Mouse (Mus musculus): Measurements from ENCODE around the gene Vwa8.

Vwa8 gene

GRCm38 (mm10) chr14:79186976-79187375, 338.1 kb downstream of the Vwa8 start:
- DNase-seq = no peak

DNA sequence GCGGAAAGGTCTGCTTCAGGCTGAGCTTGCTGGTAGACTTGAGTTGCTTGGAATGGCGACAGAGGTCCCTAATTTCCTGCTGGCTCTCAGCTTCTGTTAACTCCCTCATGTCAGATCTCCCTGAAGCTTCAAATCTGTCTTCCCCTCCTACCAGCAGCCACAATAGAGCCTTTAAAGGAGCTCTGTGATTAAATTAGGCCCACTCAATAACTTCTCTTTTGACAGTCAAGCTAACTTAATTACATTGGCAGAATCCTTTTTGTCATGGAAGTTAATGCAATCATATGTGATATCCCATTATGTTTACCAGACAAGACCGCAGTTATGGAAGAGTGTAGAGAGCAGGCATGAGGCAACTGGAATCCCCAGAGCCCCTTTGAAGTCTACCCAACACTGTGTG, 347.9 kb downstream of the Vwa8 start:
- DNase-seq = peak in 1 of 2 experiments; percentile 5

- no peak for DNase-seq
Measured at GRCm38 (mm10) chr14:79198066-79198465, 349.2 kb downstream of the Vwa8 start.

DNA sequence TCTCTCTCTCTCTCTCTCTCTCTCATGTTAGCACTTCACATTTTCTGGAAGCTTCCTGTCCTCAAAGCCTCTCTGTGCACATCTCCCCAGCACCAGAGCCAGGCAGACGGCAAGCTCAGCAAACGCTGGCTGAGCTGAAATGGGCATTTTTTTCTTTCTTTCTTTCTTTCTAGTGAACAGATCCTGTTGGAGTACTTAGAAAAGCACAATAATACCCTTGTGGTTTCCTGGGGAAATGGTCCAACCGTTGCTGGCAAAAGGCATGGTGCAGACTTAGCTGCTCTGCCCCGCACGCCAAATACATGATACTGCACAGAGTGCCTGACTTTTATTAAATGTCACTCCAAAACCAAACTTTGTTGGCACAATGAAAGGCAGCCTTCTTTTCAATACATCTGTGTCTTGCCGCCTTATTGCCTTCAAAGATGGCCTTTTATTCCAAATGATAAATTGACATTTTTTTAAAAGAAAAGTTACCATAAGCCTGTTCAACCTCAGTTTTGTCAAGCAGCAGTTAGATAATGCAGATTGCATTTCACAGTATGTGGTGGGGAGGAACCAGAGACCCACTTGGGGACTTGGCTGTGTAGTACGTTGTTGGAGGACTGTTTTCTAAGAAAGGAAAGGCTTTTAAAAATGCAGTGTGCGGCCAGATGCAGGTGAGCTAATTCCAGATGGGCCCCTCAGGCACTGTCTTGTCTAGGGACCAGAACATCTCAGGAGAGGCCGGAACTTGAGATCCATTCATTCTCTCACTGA, 351.5 kb downstream of the Vwa8 start:
- no peak for DNase-seq

DNA sequence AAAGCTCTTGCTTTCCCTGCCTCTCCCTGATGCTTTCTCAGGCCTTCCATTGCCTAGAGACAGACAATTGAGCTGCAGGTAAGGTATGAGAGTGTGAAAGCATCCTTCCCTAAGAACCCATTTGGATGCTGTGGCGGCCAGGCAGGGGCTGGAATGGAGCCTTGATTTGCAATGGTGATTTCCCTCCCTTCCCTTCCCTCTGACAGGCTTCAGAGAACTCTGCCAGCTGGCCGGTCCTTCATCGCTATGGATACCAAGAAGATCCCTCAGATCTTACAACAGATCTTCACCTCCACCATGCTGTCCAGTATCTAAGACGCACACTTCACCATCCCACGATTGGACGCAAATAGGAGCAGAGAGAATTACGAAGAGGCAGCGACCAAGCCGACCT, 352.0 kb downstream of the Vwa8 start:
- DNase-seq = no peak

GRCm38 (mm10) chr14:79202722-79203362, 354.0 kb downstream of the Vwa8 start:
- peak in 1 of 2 experiments; percentile 4 for DNase-seq

DNA sequence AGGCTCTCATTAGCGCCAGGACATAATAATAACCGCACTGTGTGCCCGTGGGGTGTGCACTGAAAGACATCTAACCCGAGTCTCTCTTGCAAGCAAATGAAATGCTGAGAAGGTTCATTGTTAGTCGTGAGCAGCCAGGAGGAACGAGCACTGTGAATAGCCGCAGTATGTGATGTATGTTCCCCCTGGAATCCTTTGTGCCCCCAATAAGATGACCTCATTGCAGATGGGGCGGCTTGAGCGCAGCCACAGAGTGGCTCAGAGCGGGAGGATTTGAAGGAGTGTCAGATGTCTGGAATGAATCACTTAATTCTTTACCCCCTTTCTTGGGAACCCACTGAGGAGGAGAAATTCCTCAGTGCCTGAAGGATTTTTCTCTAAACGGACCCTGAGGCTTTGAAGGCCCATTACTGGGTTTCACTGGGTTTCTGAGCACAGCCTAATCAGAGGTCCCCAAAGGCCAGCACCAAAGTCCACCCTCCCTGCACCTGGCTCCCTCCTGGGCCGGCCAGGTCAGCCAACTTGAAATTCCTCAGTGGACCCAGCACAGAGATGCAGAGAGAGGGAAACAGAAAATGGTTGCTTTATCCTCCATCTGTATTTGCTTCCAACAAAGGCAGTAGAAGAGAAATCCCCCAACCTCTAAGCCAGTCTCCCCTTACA, 354.8 kb downstream of the Vwa8 start:
- DNase-seq = no peak

- peak; percentile 7 to 64 for DNase-seq
Measured at GRCm38 (mm10) chr14:79204866-79205265, 356.0 kb downstream of the Vwa8 start.

DNA sequence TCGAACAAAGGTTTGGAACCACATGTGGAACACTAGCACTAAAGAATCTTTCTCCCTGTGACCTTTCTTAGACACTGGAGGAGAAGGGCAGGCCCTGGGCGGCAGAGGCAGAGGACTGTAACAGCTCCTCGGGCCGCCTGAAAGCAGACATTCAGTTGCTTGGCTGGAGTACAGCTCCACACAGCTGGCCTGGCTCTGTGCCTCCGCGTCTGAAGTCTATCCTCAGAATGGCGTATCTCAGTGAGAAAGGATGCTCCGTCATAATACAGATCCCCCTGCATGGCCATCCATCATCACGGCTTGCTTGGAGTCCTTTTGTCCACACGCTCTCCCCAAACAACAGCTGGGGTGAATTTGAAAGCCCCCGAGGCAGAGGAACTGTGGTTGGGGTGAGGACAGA, 357.4 kb downstream of the Vwa8 start:
- peak; percentile 77 to 89 for DNase-seq

- peak in 1 of 2 experiments; percentile 3 for DNase-seq
Measured at GRCm38 (mm10) chr14:79208468-79208867, 359.6 kb downstream of the Vwa8 start.

- no peak for DNase-seq
Measured at GRCm38 (mm10) chr14:79209813-79210212, 361.0 kb downstream of the Vwa8 start.

- DNase-seq = peak in 1 of 2 experiments; percentile 3
Measured at GRCm38 (mm10) chr14:79212380-79212991, 363.6 kb downstream of the Vwa8 start.

- DNase-seq = no peak
Measured at GRCm38 (mm10) chr14:79214129-79214528, 365.3 kb downstream of the Vwa8 start.

DNA sequence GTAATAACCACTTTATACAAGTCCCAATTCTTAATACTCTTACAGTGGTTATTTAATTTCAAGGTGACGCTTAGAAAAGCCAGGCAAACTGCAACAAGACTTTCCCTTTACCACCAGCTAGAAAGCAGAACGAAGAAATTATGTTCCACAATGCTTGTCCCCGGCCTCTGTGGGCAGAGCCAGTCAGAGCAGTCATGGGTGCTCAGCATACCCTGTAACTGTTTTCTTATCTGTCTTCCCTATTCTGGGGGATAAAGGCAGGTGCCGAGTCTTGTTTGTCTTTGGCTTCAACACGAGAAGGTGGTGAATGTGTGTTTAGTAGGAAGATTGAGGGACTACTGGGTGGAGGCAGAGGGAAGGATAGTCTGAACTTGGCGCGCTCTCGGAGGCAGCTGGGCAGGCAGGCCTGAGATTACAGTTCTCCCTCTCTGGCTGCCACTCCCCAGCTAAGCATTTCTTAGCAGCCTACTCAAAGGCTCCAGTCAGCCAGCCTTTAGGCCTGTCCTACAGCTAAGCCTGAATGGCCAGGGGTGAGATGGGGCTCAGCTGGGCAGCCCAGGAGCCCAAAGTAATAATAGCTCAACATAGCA, 365.9 kb downstream of the Vwa8 start:
- DNase-seq = peak in 1 of 2 experiments; percentile 43

GRCm38 (mm10) chr14:79216366-79216765, 367.5 kb downstream of the Vwa8 start:
- DNase-seq = no peak

GRCm38 (mm10) chr14:79223431-79224036, 374.7 kb downstream of the Vwa8 start:
- peak in 1 of 2 experiments; percentile 3 for DNase-seq

- no peak for DNase-seq
Measured at GRCm38 (mm10) chr14:79225458-79225857, 376.6 kb downstream of the Vwa8 start.

GRCm38 (mm10) chr14:79226056-79226455, 377.2 kb downstream of the Vwa8 start:
- peak in 1 of 2 experiments; percentile 48 for DNase-seq

DNA sequence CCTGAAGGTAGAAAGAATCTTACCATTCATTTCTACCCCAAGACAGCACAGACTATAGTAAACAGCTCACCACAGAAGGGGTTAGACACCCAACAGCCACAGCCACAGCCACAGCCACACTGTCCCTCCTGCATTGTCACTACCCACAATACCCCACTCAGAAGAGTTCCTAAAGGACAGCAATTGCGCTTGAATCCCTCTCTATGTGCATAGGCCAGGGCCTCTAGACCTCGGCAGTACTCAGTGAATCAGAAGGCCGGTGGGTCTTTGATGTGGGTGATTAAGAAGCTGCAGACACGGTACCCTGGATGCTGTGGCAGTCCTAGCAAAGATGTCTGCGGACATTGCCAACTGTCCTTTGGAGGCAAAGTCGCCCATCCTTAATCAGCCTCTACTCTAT, 377.9 kb downstream of the Vwa8 start:
- no peak for DNase-seq

GRCm38 (mm10) chr14:79227955-79228354, 379.1 kb downstream of the Vwa8 start:
- DNase-seq = no peak

GRCm38 (mm10) chr14:79231677-79232076, 382.8 kb downstream of the Vwa8 start:
- no peak for DNase-seq

GRCm38 (mm10) chr14:79233697-79234096, 384.8 kb downstream of the Vwa8 start:
- DNase-seq = no peak

DNA sequence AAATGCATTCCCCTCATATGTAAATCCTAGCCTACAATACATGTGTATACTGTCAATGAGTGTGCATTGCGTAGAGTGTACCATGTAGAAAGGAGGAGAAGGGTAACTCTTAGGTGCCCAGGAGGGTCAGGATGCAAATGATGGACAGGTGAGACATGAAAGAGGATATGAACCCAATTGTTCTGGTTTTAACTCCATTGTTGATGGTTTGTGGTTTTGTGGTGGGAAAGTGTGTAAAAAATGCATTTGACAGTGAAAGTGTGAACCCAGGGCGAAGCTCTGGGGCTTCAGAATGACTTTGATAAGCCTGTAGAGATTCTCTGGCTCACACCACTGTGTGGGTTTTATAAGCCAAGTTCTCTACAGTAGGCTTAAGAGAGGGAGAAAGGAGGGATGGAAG, 385.7 kb downstream of the Vwa8 start:
- no peak for DNase-seq
